Mouse (Mus musculus) stomach, postnatal 0 days (tissue): Measurements from ENCODE around the gene Rsbn1l. TPM values are rescaled to one million over a fixed set of nuclear protein-coding genes. Genes with fewer than 3 reads are reported as not detected.

Source experiments
- ATAC-seq: fragments of 200-750 bp; cut with Nextera tagmentation; 2 replicates; pipeline ENCODE4 v1.8.0; 2017; ENCODE audit not compliant: low FRiP score, low TSS enrichment
- DNase-seq: peaks from one replicate; pipeline ENCODE4 v3.0.0-alpha.2; 2016; ENCODE audit warnings: low spot score
- H3K27ac ChIP-seq: fragments of 300-500 bp; sonication (generic); replicated peaks from 2 replicates; pipeline ENCODE4 v1.5.1; 2014; ENCODE audit warnings: mild to moderate bottlenecking, control low read depth
- H3K27me3 ChIP-seq: fragments of 300-500 bp; sonication (generic); 2 replicates; pipeline ENCODE4 v1.6.1; 2014; ENCODE audit warnings: low read length; ENCODE audit not compliant: control insufficient read depth, insufficient read depth
- H3K36me3 ChIP-seq: fragments of 300-500 bp; sonication (generic); 2 replicates; pipeline ENCODE4 v1.6.1; 2014; ENCODE audit warnings: low read length, mixed read lengths; ENCODE audit not compliant: control insufficient read depth, insufficient read depth
- H3K4me1 ChIP-seq: fragments of 300-500 bp; sonication (generic); replicated peaks from 2 replicates; pipeline ENCODE4 v1.6.1; 2014; ENCODE audit warnings: antibody characterized with exemption; ENCODE audit not compliant: control insufficient read depth, insufficient read depth
- H3K4me2 ChIP-seq: fragments of 300-500 bp; sonication (generic); replicated peaks from 2 replicates; pipeline ENCODE4 v1.6.1; 2014; ENCODE audit warnings: low read depth, mild to moderate bottlenecking, control low read depth, moderate library complexity
- H3K4me3 ChIP-seq: fragments of 300-500 bp; sonication (generic); 2 replicates; pipeline ENCODE4 v1.5.1; 2014; ENCODE audit warnings: low read depth, low read length, control low read depth
- H3K9ac ChIP-seq: fragments of 300-500 bp; sonication (generic); 2 replicates; pipeline ENCODE4 v1.6.1; 2014; ENCODE audit warnings: mild to moderate bottlenecking, low read length, control low read depth, mixed read lengths
- H3K9me3 ChIP-seq: fragments of 300-500 bp; sonication (generic); 2 replicates; pipeline ENCODE4 v1.6.1; 2016; ENCODE audit warnings: low read length; ENCODE audit not compliant: control insufficient read depth
- CTCF ChIP-seq: IDR thresholded peaks from 2 replicates; pipeline ENCODE4 v1.5.1; 2016; ENCODE audit warnings: antibody characterized with exemption, low read depth, mild to moderate bottlenecking, moderate library complexity
- EP300 ChIP-seq: optimal IDR thresholded peaks from 2 replicates; pipeline ENCODE3; 2016; ENCODE audit warnings: antibody characterized with exemption
- WGBS: fragments of 180-500 bp; shearing (Covaris S2); extraction: QIAGEN DNeasy Blood & Tissue Kit; methylation state at CpG from one replicate; pipeline ENCODE4 v1.1.7; 2014; 5-methylcytosine and 5-hydroxymethylcytosine counted together
- polyA plus RNA-seq: library from polyadenylated mRNA; unstranded; fragments of >200 nt; fragmentation: Nextera tagmentation; extraction: Ambion mirVana; gene quantifications from 2 replicates; pipeline ENCODE4 v1.2.1, GENCODE M21; 2015

Gene Rsbn1l
- polyA plus RNA-seq, 1 experiment from 2014 or later: 3.4 TPM

- H3K4me1 ChIP-seq: no peaks in the 10 kb centered on the region
- ATAC-seq: peak; percentile 99
- H3K4me2 ChIP-seq: peak within 1 kb of the TSS; percentile 80
- no peaks in the 10 kb centered on the region for H3K9me3 ChIP-seq
- no peaks in the 10 kb centered on the region for H3K36me3 ChIP-seq
- H3K27me3 ChIP-seq: no peaks in the 10 kb centered on the region
- DNase-seq: peak; percentile 99
- under 1% methylated on average over 89 of the region's 94 CpGs for whole genome bisulfite sequencing
- TF ChIP-seq CTCF: peak; percentile 9; the same call in 1 of the 2 replicates
- TF ChIP-seq EP300: no peak
- H3K4me3 ChIP-seq: peak within 1 kb of the TSS; percentile 75
- peak within 1 kb of the TSS; percentile 91 for H3K27ac ChIP-seq
- H3K9ac ChIP-seq: peak within 1 kb of the TSS; percentile 82
Measured at GRCm38 (mm10) chr5:20881915-20882800, 74.0 kb downstream of the Rsbn1l start, which contains the start of the genes Phtf2 and Tmem60. Gene Phtf2 (minus strand): TSS chr5:20882124. Gene Tmem60 (plus strand): TSS chr5:20882191.

GRCm38 (mm10) chr5:20880797-20881775 lies 75.1 kb downstream of the Rsbn1l start:
- TF ChIP-seq EP300 (no peak), CTCF (peak; percentile 16; the same call in 1 of the 2 replicates)
- 3% methylated on average over 37 of the region's 64 CpGs for WGBS
- peak; percentile 9 for ATAC-seq

GRCm38 (mm10) chr5:20880386-20880785 lies 75.8 kb downstream of the Rsbn1l start:
- DNase-seq (no peak), ATAC-seq (no peak)
- 58% methylated on average over 2 of the region's 2 CpGs for WGBS
- H3K9me3 ChIP-seq: no peaks in the 10 kb centered on the region
- peak overlapping the region; percentile 73 for H3K4me2 ChIP-seq
- H3K9ac ChIP-seq: no peak overlapping the region
- H3K36me3 ChIP-seq: no peaks in the 10 kb centered on the region
- no peaks in the 10 kb centered on the region for H3K27me3 ChIP-seq
- no peaks in the 10 kb centered on the region for H3K4me1 ChIP-seq
- peak overlapping the region; percentile 75; the same call in 1 of the 2 replicates for H3K4me3 ChIP-seq
- TF ChIP-seq CTCF (no peak), EP300 (no peak)
- no peak overlapping the region for H3K27ac ChIP-seq

More at GRCm38 (mm10) chr5:20880797-20881775, 75.1 kb downstream of the Rsbn1l start:
- peak overlapping the region; percentile 73 for H3K4me2 ChIP-seq
- peak overlapping the region; percentile 91 for H3K27ac ChIP-seq
- H3K4me1 ChIP-seq: no peaks in the 10 kb centered on the region
- peak overlapping the region; percentile 77 for H3K9ac ChIP-seq
- H3K9me3 ChIP-seq: no peaks in the 10 kb centered on the region
- no peaks in the 10 kb centered on the region for H3K36me3 ChIP-seq
- H3K4me3 ChIP-seq: peak overlapping the region; percentile 75
- DNase-seq: peak; percentile 64
- H3K27me3 ChIP-seq: no peaks in the 10 kb centered on the region

- Histone ChIP-seq H3K9me3 (no peaks in the 10 kb centered on the region), H3K4me1 (no peaks in the 10 kb centered on the region), H3K36me3 (no peaks in the 10 kb centered on the region), H3K4me2 (no peak overlapping the region), H3K27me3 (no peaks in the 10 kb centered on the region), H3K27ac (no peak overlapping the region), H3K9ac (no peak overlapping the region), H3K4me3 (no peak overlapping the region)
- no peak for TF ChIP-seq CTCF
- TF ChIP-seq EP300: no peak
- 36% methylated on average over 1 of the region's 1 CpGs for whole genome bisulfite sequencing
- DNase-seq (no peak), ATAC-seq (no peak)
Measured at GRCm38 (mm10) chr5:20876934-20877426, 79.2 kb downstream of the Rsbn1l start.

- H3K27ac ChIP-seq: no peak overlapping the region
- 73% methylated on average over 1 of the region's 1 CpGs for WGBS
Measured at GRCm38 (mm10) chr5:20873146-20873545, 83.1 kb downstream of the Rsbn1l start.

More at GRCm38 (mm10) chr5:20873146-20873545, 83.1 kb downstream of the Rsbn1l start:
- H3K9ac ChIP-seq: no peak overlapping the region
- H3K27me3 ChIP-seq: no peaks in the 10 kb centered on the region
- H3K4me2 ChIP-seq: no peak overlapping the region
- no peaks in the 10 kb centered on the region for H3K9me3 ChIP-seq
- TF ChIP-seq EP300 (no peak), CTCF (no peak)
- no peak for ATAC-seq
- DNase-seq: no peak
- H3K36me3 ChIP-seq: no peaks in the 10 kb centered on the region
- no peaks in the 10 kb centered on the region for H3K4me1 ChIP-seq
- H3K4me3 ChIP-seq: no peak overlapping the region
